Mouse (Mus musculus) spleen, postnatal 4 days (tissue): Measurements from ENCODE around the gene Paqr6.
"Not testable (repeated sequence)": the region's sequence is repeated elsewhere in the genome, so short reads cannot be mapped to it uniquely, and the experiment has no call there.

ENCODE experiments used
- DNase-seq, 2 experiments: peaks; one replicate each; pipeline ENCODE4 v3.0.0; 2022; ENCODE audit warnings: low spot score in 2 of 2

Gene Paqr6

DNA sequence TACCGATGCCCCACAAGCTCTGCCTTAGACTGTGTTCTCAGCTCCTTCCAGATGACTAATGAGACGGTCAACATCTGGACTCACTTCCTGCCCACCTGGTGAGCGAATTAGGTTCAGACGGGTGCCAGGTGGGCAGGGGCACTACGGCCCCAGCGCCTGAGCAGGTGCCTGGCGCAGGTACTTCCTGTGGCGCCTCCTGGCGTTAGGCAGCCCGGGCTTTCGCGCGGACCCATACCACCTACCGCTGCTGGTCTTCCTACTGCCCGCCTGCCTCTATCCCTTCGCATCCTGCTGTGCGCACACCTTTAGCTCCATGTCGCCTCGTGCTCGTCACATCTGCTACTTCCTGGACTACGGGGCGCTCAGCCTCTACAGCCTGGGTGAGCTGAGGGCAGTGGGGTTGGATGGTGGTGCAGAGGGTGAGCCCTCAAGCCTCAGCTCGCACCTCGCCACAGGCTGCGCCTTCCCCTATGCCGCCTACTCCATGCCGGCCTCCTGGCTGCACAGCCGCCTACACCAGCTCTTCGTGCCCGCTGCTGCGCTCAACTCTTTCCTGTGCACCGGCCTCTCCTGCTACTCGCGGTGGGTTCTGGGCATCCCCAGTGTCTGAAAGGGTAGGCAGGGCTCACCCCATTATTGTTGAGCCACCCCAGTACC, 1.4 kb downstream of the Paqr6 start:
- peak in 1 of 2 experiments; percentile 68 for DNase-seq

DNA sequence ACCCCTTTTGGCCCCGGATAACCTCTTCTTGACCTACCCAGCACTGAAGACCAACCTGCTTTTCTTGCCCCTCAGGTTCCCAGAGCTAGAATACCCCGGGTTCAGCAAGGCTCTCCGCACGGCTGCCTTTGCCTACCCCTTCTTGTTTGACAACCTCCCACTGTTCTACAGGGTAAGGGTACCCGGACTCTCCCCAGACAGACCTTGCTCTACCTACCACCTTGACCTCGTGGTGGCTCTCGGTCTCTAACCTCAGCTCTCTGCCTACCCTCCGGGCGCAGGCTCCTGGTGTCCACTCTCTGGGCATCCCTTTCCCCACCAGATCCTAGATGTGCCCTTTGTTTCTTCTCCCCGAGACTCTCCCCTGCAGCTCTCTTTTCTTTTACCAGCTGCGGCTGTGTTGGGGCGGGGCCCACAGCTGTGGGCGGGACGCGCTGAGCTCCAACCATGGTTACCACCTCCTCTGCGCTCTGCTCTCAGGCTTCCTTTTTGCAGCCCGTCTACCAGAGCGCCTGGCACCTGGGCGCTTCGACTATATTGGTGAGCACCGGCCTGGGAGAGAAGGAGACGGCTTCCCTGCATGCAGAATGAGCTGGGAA, 2.5 kb downstream of the Paqr6 start:
- peak; percentile 65 to 80 for DNase-seq

DNA sequence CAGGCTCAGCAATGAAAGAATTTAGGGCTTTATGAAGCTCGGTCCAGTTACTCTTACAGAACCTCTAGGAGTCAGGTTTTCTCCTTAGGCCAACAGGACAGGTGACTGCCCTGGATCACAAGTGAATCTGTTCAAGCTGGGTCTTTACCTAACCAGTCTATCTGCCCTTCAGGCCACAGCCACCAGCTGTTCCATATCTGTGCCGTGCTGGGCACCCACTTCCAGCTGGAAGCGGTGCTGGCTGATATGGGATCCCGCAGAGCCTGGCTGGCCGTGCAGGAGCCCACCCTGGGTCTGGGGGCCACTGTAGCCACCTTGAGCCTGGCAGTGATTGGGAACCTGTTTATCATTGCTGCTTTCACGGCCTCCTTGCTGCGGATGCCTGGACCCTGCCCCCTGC, 3.1 kb downstream of the Paqr6 start:
- not testable (repeated sequence) for DNase-seq

DNA sequence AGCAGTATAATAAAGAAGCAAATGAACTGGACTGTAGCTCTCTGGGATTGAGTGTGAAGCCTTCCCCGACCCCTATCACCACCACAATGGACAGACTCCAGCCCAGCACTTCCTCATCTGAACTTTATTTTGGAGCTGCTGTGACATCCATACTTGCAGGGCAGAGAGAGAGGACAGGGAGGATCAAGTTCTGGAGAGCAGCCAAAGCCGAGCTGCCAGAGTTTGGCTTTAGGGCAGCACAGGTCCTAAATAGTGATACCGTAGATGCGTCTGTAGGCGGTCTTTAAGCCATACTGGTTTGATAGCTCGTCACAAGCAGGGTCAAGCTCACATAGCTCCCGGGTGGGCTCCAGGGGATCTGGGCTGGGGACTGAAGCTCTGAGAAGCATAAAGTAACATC, 4.1 kb downstream of the Paqr6 start:
- DNase-seq: not testable (repeated sequence)

DNA sequence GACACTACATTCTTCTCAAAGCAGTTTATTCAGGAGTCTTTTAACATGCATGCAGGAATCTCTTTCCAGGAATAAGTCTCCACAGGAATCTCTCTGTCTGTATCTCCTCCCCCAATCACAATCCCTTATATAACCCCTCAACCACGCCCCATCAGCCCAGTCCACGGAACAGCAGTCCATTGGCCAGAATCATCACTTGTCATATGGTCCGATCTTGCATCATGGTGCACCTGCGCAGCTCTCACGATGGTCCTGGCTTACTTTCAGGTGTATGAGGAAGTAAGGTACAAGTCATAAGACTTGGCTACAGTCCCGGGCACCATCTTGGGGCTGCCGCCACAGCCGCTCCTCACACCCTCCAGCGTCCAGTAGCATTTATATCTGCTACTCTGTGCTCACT, 8.3 kb downstream of the Paqr6 start, which contains the start of gene Bglap3:
TSS of gene Bglap3 (minus strand) at position 101 of the 400 bp plus-strand sequence.
- not testable (repeated sequence) for DNase-seq

DNA sequence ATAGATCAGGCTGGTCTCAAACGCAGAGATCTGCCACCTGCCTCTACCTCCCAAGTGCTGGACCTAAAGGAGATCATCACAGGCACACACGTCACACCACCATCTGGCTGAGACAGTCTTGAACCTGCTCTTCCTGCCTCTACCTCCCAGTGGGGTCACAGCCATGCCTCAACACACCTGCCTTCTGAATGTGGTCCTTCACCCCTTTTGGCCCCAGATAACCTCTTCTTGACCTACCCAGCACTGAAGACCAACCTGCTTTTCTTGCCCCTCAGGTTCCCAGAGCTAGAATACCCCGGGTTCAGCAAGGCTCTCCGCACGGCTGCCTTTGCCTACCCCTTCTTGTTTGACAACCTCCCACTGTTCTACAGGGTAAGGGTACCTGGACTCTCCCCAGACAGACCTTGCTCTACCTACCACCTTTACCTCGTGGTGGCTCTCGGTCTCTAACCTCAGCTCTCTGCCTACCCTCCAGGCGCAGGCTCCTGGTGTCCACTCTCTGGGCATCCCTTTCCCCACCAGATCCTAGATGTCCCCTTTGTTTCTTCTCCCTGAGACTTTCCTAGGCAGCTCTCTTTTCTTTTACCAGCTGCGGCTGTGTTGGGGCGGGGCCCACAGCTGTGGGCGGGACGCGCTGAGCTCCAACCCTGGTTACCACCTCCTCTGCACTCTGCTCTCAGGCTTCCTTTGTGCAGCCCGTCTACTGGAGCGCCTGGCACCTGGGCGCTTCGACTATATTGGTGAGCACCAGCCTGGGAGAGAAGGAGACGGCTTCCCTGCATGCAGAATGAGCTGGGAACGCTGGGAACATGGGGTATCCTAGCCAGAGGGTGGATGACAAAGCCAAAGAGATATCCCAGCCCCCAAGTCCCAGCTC, 11.6 kb downstream of the Paqr6 start:
- DNase-seq: not testable (repeated sequence)

DNA sequence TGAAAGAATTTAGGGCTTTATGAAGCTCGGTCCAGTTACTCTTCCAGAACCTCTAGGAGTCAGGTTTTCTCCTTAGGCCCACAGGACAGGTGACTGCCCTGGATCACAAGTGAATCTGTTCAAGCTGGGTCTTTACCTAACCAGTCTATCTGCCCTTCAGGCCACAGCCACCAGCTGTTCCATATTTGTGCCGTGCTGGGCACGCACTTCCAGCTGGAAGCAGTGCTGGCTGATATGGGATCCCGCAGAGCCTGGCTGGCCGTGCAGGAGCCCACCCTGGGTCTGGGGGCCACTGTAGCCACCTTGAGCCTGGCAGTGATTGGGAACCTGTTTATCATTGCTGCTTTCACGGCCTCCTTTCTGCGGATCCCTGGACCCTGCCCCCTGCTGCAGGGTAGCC, 12.3 kb downstream of the Paqr6 start:
- not testable (repeated sequence) for DNase-seq

DNA sequence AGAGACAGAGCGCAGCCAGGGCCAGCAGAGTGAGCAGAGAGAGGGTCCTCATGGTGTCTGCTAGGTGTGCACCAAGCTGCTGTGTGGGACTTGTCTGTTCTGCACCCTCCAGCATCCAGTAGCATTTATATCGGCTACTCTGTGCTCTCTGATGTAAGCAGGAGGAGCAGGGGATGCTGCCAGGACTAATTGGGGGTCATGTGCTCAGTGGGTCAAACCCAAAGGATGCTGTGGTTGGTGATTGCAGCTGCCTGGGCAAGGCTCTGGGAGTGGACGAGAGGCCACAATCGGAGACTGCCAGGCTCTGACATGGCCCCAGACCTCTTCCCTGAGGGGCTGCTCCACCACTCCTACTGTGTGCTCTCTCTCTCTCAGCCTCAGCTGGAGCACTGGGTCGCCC, 14.2 kb downstream of the Paqr6 start, which contains the start of gene Bglap2:
TSS of gene Bglap2 (minus strand) at position 101 of the 400 bp plus-strand sequence.
- not testable (repeated sequence) for DNase-seq

DNA sequence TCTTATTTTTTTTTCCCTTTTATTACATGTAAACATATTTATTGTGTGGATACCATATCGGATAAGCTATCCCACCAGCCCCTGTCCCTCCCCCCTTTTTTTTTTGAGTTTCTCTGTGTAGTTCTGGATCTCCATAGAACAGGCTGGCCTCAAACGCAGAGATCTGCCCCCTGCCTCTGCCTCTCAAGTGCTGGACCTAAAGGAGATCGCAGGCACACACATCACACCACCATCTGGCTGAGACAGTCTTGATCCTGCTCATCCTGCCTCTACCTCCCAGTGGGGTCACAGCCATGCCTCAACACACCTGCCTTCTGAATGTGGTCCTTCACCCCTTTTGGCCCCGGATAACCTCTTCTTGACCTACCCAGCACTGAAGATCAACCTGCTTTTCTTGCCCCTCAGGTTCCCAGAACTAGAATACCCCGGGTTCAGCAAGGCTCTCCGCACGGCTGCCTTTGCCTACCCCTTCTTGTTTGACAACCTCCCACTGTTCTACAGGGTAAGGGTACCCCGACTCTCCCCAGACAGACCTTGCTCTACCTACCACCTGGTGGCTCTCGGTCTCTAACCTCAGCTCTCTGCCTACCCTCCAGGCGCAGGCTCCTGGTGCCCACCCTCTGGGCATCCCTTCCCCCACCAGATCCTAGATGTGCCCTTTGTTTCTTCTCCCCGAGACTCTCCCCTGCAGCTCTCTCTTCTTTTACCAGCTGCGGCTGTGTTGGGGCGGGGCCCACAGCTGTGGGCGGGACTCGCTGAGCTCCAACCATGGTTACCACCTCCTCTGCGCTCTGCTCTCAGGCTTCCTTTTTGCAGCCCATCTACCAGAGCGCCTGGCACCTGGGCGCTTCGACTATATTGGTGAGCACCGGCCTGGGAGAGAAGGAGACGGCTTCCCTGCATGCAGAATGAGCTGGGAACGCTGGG, 17.3 kb downstream of the Paqr6 start:
- peak in 1 of 2 experiments; percentile 42 for DNase-seq

DNA sequence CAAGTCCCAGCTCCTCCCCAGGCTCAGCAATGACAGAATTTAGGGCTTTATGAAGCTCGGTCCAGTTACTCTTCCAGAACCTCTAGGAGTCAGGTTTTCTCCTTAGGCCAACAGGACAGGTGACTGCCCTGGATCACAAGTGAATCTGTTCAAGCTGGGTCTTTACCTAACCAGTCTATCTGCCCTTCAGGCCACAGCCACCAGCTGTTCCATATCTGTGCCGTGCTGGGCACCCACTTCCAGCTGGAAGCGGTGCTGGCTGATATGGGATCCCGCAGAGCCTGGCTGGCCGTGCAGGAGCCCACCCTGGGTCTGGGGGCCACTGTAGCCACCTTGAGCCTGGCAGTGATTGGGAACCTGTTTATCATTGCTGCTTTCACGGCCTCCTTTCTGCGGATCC, 18.0 kb downstream of the Paqr6 start:
- not testable (repeated sequence) for DNase-seq

DNA sequence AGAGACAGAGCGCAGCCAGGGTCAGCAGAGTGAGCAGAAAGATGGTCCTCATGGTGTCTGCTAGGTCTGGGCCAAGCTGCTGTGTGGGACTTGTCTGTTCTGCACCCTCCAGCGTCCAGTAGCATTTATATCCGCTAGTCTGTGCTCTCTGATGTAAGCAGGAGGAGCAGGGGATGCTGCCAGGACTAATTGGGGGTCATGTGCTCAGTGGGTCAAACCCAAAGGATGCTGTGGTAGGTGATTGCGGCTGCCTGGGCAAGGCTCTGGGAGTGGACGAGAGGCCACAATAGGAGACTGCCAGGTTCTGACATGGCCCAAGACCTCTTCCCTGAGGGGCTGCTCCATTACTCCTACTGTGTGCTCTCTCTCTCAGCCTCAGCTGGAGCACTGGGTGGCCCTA, 20.0 kb downstream of the Paqr6 start, which contains the start of gene Bglap:
TSS of gene Bglap (minus strand) at position 101 of the 400 bp plus-strand sequence.
- no peak for DNase-seq

DNA sequence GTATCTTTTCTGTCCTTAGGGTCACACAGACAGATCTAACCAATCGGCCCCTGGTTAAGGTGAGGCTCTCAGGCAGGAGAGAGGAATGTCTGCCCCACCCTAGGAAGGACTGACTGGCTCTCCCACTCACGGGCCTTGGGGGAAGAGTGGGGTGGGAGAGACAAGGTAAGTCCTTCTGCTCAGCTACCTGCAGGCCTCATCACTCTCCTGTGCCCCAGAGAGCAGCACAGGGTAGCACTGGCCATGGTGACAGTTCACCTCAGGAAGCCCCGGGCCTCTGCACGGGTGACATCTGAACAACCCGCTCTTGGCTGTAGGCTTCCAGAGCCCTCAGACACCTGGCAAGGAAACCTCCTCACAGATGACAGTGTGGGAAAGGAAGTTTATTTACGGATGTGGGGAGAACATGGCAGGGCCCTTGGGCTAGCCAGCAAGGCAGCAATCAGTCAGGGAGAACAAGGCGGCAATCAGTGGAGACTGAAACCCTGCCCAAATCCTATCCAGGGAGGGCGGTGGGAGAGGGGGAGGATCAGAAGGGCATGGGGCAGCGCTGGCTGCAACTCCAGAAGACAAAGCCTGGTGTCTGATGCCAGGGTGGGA, 29.5 kb downstream of the Paqr6 start:
- no peak for DNase-seq

DNA sequence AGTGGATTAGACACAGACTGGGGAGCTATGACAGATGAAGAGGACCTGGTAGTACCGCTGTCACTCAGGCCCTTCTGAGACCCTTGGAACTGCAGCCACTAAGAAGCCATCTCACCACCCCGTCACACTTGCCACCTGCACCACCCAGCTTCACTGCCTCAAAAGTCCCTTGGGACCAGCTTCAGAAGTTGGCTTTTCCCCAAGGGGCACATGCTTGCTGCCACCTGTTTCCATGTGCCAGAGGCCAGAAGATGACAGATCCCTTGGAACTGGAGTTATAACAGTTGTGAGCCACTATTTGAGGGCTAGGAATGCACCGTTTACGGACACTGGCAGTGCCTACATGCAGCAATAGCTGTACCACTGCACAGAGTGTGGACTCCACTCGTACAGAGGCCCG, 30.9 kb downstream of the Paqr6 start:
- DNase-seq: peak in 1 of 2 experiments; percentile 44

DNA sequence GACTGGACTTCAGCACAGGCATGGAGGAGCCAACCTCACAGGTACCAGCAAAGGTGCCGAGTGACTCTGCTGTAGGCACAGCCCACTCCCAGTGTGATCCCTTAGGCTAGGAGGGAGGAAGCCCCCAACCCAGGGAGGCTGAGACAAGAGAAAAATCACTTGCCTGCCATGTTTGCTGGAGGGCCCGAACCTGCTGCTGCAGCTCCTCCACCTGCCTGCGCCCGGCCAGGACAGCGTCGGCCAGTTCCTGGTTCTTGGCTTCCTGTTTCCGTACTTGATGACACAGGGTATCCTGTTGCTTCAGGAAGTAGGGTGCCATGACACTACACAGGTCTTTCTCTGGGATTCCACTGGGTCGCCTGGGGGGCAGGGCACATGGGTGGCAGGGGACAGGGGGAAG, 31.4 kb downstream of the Paqr6 start:
- peak in 1 of 2 experiments; percentile 68 for DNase-seq

DNA sequence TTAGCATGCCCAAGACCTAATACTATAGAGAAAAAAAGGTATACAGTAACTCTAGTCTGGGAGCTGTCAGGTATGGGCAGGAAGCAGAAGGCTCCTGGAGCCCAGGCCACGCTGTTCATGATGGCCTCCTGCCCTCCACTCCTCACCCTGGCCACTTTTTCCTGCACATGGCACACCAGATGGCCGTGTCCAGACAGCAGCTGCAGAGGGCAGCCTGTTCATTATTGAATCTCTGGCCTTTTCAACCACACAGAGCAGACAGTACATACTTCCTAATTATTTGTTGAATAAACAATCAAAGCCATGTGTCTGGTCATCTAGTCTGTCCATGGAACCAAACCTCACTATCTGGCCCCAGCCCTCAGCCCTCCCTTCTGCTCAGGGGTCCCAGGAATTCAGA, 34.3 kb downstream of the Paqr6 start:
- DNase-seq: no peak

DNA sequence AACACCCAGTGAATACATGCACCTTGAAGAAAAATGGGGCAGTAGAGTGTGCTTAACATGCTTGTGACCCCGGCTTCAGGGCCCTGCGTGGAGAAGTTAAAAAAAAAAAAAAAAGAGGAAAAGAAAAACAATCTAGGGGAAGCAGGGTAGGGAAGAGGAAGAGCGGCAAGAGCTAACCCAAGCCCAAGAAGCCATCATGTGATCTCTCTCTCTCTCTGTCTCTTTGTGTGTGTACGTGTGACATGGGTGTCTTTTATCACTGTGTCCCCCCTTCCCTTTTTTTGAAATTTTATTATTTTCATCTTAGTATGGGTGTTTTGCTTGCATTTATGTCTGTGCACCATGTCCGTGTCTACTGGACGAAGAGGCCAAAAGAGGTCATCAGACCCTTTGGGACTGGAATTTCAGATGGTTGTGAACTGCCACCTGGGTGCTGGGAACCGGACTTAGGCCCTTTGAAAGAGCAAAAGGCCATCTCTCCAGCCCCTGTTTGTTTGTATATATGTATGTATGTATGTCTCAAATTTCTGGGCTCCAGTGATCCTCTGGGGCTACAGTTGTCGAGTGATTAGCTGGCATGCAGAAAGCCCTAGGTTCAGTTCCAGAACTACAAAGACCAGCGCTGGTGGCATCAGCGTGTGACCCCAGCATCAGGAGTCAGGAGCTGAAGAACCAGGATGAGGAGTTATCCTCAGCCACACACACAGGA, 39.3 kb downstream of the Paqr6 start:
- no peak for DNase-seq

DNA sequence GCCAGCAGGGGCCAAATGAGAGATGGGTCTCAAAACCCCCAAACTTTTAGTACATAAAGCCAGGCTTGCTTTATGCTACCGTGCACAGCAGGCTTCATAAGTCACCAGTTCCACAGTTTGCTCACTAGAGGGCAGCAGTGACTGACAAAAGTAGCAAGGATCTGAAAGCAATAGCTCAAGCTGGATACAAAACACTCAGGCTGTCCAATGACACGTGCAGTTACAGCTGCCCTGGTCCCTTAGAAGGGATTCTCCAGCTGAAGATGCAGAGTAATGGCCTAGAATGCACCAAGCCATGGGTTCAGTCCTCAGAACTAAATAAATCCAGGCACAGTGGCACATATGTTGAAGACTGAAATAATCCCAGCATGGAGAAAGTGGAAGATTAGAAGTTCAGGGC, 42.7 kb downstream of the Paqr6 start:
- peak; percentile 70 to 78 for DNase-seq

DNA sequence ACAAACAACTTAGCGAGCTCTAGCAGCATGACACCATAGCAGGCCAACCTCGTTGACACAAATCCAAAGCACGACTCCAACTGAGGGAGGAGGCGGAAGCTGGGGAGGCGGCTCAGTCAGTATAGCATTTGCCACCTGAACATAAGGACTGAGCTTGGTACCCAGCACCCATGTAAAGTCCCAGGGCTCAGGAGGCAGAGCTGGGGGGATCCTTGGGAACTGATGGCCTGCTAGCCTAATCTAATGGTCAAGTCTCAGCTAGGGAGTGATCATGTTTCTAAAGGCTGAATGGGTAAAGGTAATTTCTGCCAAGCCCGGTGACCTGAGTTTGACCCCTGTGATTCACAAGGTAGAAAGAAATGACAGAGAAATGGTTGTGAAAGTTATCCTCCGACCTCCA, 43.1 kb downstream of the Paqr6 start:
- peak in 1 of 2 experiments; percentile 59 for DNase-seq

DNA sequence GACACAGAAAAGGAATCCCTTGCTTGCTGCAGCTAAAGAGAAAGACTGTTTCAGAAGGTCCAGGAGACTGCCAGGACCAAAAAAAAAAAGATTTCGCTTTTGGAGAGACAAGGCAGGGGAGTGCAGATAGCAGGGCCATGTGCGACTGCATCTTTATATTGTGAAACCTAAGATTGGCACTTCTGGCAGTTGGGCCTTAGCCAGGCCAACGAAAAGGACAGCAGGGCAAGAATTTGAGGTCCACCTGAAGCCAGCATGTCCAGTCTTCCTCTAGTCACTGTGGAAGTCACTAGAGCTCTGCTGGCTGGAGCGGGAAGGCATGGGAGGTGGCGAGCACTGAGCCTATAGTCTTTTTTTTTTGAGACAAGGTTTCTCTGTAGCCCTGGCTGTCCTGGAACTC, 44.6 kb downstream of the Paqr6 start:
- DNase-seq: peak in 1 of 2 experiments; percentile 61
